Mouse (Mus musculus) cerebellum, adult 9-11 months (tissue): ENCODE measurements at regions not wholly inside any gene's neighbourhood (a gene's known extent, or its start where the extent isn't known, plus 50 kb on each side); places are given as distances from the start of the nearest gene placed in this dataset.

ENCODE experiments used
- DNase-seq: peaks from one replicate; pipeline ENCODE4 v3.0.0; 2022

GRCm38 (mm10) chr8:25331161-25331776, 507.1 kb upstream of the Adam5 start:
- no peak for DNase-seq

- no peak for DNase-seq
Observed at GRCm38 (mm10) chr8:25329791-25330190, 505.6 kb upstream of the Adam5 start.

GRCm38 (mm10) chr8:25328318-25328717, 504.1 kb upstream of the Adam5 start:
- DNase-seq: no peak

- no peak for DNase-seq
Observed at GRCm38 (mm10) chr8:25326930-25327329, 502.8 kb upstream of the Adam5 start.

GRCm38 (mm10) chr8:25326257-25326656, 502.1 kb upstream of the Adam5 start:
- DNase-seq: peak; percentile 47

- no peak for DNase-seq
Observed at GRCm38 (mm10) chr8:25324731-25325130, 500.6 kb upstream of the Adam5 start.

- DNase-seq: no peak
Observed at GRCm38 (mm10) chr8:25323643-25324420, 499.7 kb upstream of the Adam5 start.

- no peak for DNase-seq
Observed at GRCm38 (mm10) chr8:25316383-25316782, 492.2 kb upstream of the Adam5 start.

- no peak for DNase-seq
Observed at GRCm38 (mm10) chr8:25311811-25312533, 487.8 kb upstream of the Adam5 start.

GRCm38 (mm10) chr8:25307956-25308355, 483.8 kb upstream of the Adam5 start:
- no peak for DNase-seq

- DNase-seq: no peak
Observed at GRCm38 (mm10) chr8:25307511-25307910, 483.3 kb upstream of the Adam5 start.

- DNase-seq: no peak
Observed at GRCm38 (mm10) chr8:25306769-25307491, 482.8 kb upstream of the Adam5 start.
